Mouse (Mus musculus): ENCODE data around the gene Cdc123.
A peak's percentile ranks its signal among the peaks of the same experiment; 100 is the strongest.

The Cdc123 gene

DNA sequence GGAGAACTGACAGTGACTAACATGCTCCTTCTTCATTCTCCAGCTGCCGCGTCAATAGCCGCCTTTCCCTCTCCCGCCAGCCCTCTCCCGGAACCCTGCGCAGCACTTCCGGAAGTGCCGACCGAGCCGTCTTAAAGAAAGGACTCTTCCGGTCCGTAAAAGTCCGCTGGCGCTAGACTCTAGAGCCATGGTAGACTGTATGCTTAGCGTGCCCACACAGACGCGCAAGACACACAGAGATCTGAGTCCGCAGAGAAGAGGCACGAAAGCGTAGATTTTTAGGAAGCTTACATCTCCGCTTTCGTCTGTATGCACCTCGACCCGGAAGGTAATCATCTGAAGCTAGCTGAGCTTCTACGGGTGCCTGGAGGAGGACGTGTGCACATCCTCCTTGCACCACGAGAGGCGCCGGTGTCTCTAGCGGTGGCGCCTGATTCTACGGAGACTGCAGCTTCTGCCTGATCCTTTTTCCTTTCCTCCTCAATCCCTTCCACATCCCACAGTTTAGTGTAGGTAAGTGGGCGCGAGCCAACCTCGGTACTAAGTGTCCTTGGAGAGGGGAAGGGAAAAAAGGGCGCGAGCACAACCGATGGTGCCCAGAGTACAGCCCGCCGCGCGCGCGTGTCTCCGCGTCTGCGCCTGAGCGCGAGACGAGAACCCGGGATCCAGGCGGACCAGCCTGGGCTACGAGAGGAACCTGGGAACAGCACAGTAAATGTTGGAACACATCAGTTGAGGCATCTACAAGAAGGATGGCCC lies at the start of gene Cdc123, which contains the start of gene Nudt5:
Cdc123 (minus strand) TSS at position 292 of the 759 bp plus-strand sequence.
Nudt5 (plus strand) TSS at position 147 of the 759 bp plus-strand sequence.
- peak; percentile 86 for DNase-seq (ENCODE audit: low spot score)

DNA sequence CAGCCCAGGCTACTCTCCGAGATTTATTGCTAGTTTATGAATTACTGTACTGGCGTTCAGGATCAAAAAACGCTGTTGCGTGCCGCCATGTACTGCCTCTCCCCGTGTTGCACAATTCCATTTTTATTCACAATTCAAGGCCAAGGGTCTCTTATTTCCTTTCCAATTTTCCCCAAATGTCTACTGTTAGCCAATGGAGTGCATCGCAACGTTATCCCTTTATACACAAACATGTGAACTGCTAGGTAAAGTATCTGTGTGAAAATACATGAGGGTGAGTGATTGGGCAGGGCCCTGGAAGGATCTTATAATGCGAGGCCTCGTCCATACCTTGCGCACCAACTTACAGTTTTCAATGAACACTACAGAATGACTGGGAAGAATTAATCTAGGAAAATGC lies 49.3 kb upstream of the Cdc123 start:
- DNase-seq (ENCODE audit: low spot score) = no peak

DNA sequence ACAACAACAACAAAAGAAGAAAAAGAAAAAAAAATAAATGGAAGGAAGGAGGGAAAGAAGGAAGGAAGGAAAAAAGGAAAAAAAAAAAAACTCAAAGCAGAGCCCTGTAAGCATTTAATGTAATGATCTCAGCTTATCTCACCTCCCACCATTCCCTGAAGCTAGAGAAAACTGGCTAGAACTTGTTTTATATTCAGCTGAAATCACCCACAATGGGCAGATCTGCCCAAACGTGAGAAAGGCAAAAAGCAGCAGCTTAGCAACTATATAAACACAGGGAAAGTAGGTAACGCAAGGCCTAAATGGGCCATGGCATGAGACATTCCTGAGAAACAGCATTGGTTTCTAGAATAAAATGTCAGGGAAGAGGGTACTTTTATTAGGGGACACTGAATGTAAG lies 44.4 kb upstream of the Cdc123 start:
- no peak for DNase-seq (ENCODE audit: low spot score)

DNA sequence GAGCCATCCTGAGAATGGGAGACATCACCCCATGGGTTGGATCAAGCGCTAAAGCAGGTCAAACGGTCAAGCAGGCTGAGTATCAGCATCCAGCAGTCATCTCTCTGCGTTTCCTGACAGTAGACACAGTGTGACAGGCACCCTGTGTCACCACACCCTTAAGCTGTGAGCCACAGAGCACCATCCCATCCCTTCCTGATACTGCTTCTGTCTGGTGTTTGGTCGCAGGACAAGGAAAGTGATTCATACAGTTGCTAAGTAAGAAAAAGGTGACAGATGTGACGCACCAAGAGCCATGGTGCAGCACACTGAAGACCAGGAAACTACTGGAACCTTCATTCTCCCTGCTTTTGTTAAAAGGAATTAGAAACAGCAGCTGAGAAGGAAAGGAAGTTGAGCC lies 43.9 kb upstream of the Cdc123 start:
- no peak for DNase-seq (ENCODE audit: low spot score)

DNA sequence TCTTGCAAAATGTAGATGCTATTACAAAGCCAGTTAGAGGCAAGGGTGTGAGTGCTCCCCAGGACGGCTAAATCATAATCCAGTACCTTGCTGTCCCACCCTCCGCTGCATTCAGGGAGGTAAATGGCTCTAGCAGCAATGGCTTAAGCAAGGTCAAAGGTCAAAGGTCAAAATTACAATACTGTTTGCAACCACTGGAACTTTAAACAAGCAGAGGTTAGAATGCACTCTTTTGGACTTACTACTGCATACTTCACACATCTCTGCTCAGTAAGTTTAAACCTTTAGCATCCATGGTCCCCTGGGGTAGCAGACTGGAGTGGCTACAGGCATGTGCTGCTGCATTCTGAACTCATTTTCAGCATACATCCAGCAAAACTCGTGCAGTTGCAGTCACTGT lies 32.5 kb upstream of the Cdc123 start:
- DNase-seq (ENCODE audit: low spot score) = no peak

DNA sequence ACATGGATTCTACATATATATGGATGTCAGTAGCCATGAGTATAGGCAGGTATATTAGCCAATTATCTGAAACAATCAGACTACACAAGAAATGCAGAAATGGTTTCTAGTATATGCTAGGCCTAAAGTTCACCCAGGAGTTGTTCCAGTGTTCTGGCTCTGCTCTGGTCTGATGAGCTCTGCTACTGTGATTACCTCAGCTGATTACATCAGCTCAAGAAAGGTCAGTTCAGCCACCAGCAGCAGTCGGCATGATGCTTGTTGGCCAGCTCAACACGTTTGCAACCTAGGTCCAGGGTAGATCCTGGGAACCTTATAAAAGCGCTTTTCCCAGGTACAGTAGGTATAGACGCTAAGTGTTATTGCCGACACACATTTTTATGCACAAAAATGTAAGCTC lies 24.8 kb upstream of the Cdc123 start:
- DNase-seq (ENCODE audit: low spot score) = no peak

DNA sequence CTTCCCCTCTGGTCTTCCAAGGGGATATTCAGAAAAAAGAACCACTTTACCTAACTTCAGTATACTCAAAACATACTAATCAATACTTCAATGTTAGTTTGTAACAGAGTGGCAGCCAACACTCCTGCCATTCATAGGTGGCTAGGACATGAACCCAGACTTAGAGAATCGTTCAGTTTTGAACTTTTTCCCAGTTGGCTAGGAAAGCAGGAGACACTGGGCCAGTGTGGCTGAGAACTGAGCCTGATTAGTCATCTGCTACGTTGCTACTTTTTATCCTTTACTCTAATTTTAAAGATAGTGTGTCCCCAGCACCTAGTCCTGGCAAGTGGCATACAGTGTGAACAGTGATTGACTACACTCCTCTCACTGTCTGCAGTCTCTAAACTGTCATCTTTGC lies 22.7 kb upstream of the Cdc123 start:
- no peak for DNase-seq (ENCODE audit: low spot score)

DNA sequence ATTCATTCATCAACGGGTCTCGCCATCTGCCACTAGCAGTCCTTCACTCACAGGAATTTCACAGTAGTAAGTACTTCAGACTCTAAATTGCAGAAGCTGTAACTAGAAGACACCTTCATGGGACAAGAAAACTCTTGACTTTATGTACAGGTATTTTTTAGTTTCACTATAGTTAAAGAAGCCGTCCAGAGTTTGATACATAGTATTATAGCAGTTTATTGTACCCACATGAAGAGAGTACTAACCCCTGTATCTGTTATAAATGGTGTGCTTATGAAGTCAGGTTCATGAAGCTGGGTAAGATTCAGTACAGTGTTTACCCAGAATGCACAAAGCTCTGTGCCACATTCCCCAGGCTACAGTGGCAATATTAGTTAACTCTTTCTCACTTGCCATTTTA lies 17.9 kb upstream of the Cdc123 start, which contains the start of gene Gm13199:
Gm13199 (minus strand) TSS at position 101 of the 400 bp plus-strand sequence.
- DNase-seq (ENCODE audit: low spot score) = no peak

DNA sequence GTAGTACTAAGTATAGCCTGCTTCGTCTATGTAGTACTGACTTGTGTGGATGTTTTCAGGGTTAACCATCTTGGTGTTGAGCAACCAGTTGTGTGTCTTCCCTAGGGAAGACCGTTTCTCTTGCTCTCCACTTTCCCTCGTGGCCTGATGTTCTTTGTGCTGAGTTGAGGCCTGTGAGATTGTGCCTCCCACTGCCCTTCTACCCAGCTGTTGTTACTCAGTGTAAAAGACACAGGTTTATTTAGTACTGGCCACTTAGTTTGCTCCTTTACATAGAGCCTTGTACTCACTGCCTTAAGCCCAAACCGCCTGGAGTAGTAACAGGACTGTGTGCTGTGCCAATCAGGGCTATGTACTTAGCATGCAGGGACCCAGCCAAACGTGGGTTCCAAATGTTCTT lies 6.9 kb upstream of the Cdc123 start:
- no peak for DNase-seq (ENCODE audit: low spot score)

DNA sequence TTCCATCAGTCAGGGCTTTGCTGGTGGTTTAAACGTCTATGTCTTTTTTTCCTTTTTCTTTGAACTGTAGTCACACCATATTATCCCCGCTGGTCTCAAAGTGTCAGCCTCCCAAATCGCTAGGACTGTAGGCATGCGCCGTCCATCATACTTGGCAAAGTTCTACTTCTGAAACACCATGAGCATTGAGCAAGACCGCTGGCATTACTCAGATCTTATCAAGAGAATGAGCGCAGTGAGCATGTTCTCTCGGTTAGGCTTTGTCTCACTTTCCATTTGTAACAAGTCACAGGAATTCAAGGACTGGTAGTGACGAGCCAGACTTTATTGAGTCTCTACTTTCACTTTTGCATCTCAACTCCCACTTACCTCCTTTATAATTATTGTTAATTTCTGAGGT lies 6.2 kb upstream of the Cdc123 start:
- peak; percentile 23 for DNase-seq (ENCODE audit: low spot score)

DNA sequence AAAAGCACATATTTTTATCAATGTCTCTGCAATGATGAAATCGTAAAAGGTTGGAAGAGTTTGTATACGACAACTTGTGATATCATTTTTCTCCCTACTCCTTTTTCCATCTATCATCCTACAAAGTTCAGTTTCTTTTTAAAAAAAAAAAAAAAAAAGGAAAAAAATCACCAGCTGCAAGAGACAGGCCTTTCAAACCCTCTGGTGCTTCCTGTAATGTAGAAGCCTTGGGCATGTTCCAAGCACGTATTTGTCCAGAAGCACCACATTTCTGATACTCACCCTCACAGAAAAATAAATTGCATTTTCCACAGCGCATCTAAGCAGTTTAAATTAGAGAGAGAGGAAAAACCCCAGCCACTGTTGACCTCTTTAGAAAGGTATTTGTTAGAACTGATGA lies 862 bp upstream of the Cdc123 start:
- no peak for DNase-seq (ENCODE audit: low spot score)

DNA sequence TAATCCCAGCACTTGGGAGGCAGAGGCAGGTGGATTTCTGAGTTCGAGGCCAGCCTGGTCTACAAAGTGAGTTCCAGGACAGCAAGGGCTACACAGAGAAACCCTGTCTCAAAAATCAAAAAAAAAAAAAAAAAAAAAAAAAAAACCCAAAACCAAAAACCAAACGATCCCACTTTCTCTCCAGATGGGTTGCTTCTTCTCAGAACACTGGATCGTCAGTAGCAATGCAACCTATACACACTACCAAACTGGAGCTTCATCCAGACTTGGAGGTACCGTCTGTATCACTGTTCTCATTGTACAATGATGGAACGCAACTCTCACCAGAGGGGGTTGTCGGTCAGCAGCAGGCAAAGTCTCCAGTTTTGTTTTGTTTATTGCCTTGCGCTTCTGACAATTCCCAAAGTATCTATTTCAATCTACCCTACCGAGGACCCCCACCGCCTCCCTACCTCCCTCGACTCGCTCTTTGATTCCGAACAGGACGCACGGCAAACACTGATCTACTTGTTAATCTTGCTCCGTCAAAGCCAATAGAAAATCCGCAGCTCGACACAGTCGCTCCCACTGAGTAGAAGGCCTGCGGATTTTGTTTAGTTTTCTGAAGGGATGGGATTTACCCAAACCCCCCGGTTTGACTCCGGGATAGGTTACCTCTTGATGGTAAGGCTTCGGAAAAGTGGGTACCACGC lies 637 bp downstream of the Cdc123 start:
- no peak for DNase-seq (ENCODE audit: low spot score)

DNA sequence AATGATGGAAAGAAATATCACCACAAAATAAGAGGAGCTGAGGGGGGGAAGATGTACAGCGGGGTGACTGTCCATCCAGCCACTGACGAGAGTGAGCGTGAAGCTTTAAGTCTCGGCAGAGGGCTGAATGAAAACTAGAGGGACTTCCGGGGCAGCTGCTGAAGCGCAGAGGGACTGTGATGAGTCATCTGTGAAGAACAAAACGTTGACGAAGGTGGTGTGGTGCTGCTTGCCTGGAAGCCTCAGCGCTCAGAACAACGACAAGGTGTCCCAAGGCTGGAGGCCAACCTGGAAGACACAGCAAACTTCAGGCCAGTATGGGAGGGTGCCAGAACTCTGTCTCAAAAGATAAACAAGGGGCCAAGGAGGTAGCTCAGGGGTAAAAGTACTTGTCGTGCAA lies 4.1 kb downstream of the Cdc123 start:
- no peak for DNase-seq (ENCODE audit: low spot score)

DNA sequence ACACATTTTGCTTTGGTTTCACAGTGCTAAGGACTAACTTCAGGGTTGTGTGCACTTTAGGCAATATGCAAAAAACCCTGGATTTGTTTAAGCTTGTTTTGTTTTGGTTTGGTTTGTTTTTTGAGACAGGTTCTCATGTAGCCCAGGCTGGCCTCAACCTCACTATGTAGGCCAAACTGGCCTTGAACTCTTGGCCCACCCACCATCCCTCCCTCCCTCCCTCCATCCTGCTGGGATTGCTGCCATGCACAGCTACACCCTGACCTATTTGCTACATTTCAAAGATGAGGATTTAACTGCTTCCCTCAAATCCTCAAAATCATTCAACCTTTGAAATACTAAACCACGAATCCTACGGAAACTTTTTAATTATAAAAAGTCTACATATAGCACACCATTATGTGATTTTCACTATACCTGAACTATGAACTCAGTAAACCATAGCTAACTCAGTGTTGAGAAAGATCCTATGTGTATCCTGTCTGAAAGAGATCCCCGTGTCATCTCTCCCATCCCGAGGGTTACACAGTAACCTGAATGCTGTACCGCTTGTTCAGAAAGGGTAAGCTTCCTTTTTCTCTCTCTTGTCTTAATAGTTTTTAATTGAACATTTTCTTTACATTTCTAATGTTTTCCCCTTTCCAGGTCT lies 19.6 kb downstream of the Cdc123 start:
- no peak for DNase-seq (ENCODE audit: low spot score)

DNA sequence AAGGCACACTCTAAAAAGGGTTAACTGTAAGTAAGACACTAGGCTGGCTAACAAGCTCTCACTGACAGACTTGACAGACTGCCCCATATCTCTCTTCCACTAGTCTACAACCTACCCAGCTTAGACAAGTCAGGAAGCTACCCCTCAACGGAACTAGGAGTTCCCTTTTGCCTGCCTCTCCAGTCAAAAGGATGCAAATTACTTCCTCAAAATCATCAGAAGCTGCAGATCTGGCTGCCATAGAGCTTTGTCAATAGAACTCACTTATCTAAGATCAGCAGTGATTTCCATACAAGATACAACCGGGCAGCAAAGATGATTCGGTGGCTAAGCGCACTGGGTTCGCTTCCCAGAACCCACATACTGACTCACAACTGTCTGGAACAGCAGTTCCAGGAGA lies 20.3 kb downstream of the Cdc123 start:
- no peak for DNase-seq (ENCODE audit: low spot score)

DNA sequence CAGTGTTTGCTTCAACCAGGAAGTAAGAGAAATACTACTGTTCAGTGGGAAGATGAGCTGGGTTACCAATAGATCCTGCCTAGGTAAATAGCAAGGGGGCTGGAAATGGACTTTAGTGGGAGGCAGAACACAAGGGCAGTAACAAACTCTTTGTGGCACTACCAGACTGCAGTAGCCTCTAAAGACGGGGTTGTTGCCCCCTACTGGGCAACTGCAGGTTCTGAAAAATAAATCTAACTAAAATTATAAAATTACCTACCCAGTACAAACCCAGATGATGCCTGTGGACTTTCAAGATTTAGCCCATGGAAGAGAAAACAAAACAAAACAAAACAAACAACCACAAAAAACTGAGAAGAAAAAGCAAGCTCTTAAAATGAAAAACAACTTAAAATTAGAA lies 20.8 kb downstream of the Cdc123 start:
- DNase-seq (ENCODE audit: low spot score) = no peak

DNA sequence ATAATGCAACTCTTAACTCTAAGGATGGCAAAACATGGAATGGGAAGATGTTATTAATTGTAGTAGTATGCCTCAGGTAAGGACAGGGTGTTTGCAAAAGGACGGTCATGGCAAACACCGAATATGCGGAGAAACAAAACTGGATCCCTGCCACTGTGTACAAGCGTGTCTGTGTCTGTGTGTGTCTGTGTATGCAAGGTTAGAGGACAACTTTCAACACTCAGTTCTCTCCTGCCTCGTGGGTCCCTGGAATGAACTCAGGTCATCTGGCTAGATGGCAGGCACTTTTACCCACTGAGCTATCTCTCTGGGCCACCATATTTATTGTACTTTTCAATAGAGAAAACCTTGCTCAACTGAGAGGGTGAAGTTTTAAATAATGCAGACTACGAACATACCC lies 22.5 kb downstream of the Cdc123 start:
- no peak for DNase-seq (ENCODE audit: low spot score)

DNA sequence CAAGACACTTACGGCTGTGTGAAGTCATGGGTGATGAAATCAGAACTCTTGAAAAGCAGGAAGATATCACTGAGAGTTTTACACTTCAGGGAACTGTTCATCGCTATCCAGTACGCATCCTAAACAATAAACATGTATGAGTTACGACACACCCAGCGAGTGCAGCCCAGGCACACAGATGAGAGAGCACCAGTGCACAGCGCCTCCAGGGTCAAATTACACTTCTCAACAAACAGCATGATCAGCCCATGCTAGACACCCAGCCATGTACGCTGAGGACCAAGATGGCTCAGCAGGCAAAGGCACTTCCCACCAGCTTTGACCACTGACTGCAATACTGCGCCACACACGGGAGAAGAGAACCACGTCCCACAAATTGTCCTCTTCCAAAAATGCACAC lies 23.7 kb downstream of the Cdc123 start:
- DNase-seq (ENCODE audit: low spot score) = no peak

DNA sequence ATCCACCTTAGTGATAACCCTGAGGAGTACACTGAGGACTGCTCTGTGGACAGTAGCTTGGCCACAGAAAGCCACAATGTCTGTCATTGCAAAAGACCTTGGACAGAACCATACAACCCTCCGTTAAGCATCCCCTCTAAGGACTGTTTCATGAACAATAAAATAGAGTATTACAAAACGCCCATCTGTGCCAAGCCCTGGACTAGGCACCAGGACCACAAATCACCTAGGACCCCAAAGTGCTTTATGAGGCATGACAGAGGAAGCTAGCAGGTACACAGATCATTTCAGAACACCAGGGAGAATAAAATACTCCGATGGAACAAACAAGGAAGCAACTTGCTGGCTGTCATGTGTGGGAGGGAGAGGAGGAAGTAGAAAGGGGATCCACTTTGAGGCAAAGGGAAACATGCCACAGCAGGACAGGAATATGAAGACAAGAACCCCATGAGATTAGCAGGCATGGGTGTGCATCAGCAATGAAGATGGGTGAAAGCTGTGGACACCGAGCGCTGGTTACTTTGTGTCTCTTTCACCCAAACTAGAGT lies 33.7 kb downstream of the Cdc123 start:
- no peak for DNase-seq (ENCODE audit: low spot score)

DNA sequence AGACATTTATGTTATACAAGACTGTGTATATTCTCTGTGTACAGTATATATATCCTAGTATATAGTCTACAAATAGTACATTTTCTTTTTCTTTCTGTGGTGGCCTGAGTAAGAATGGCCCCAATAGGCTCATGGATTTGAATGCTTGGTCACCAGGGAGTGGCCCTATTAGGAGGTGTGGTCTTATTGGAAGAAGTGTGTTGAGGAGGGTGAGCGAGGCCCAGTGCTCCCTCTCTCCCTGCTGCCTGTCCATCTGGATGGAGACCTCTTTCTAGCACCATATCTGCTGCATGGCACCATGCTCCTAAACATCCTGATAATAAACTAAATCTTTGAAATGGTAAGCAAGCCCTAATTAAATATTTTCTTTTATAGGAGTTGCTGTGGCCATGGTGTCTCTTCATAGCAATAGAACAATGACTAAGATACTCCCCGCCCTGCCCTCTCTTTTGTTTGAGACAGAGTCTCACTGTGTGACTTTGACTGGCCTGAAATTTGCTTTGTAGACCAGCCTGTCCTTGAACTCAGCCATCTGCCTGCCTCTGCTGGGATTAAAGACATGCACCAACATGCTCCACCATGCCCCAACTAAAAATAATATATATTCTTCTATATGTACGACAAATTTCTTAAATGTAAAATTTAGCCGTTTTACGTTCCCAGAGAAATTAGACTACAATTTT lies 34.8 kb downstream of the Cdc123 start:
- no peak for DNase-seq (ENCODE audit: low spot score)

DNA sequence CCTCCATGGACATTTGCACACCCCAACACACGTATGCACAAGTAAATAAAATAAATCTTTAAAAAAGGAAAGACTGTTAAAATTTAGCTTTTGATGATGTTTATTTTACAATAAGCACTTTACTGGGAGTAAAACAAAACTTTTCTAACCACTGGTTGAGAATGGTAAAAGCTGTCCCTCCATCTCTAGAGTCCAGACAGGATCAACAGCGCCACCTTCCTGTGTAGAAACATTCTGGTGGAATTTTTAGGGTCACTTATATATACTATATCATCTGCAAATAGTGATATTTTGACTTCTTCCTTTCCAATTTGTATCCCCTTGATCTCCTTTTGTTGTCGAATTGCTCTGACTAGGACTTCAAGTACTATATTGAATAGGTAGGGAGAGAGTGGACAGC lies 38.8 kb downstream of the Cdc123 start:
- peak; percentile 17 for DNase-seq (ENCODE audit: low spot score)

DNA sequence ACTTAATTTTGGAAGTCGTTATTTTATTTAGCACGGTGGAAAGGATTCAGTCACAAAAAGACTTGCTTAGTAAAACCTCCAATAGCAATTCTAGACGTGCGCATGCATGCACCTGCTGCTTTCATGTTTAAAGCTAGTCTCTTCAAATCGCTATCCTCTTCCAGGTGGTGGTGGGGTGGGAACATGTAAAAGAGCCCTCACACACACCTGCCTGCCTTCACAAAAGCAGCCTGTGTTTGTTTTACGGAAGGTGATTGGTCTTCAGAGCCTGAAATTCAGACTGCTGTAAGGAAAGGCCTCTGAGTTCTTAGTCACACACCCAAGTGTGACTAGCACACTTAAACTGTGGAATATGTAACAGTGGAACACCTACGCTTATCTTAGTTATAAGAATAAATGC lies 39.7 kb downstream of the Cdc123 start:
- no peak for DNase-seq (ENCODE audit: low spot score)

All from urinary bladder, postnatal 14 days (tissue).